Mouse (Mus musculus): ENCODE measurements at regions not wholly inside any gene's neighbourhood (a gene's known extent, or its start where the extent isn't known, plus 50 kb on each side); places are given as distances from the start of the nearest gene placed in this dataset.
A peak's percentile ranks its signal among the peaks of the same experiment; 100 is the strongest.

DNA sequence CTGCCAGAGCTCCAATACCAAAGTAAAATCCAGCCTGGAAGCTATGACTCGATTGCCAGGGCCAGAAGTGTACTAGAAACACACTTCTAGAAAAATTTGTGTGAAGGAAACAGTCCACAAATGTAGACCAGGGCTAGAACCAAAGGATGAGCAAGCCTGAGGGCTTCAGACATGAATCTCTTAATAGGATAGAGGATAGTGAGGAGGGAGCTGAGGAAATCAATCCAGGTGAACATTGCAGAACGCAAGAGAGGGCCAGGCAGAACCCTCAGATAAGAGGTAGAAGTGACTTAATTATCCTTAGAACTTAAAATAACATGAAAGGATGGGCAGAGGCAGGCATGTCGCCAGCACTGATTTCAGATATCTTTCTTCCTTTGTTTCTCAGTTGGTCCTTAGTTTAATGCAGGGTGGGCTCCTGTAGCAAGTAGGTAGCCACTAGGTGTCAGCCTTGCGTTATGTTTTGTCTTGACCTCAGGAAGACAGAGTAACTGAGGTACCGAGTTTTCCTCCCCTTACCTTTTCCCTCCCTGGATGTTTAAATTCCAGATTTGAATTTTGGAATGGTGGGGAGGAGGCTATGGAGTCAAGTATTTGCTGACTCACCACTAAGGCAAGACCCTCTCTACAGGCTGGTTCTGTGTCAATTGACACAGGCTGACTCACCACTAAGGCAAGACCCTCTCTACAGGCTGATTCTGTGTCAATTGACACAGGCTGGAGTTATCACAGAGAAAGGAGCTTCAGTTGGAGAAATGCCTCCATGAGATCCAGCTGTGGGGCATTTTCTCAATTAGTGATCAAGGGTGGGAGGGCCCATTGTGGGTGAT, 52.2 kb upstream of the Cp start:
- peak; percentile 53 to 63 for DNase-seq
- intact Hi-C loops (cut with DNase I) = loop anchor here (1.0 to 5.0 kb wide), 3 partner anchors 99 to 295 kb away; no protein-coding TSS in a partner anchor

All from heart, postnatal 36 days (tissue).